Mouse (Mus musculus) hematopoietic stem cell, adult 5-6 weeks (primary cell): Measurements from ENCODE around the gene Ptafr. TPM values are rescaled to one million over a fixed set of nuclear protein-coding genes. Genes with fewer than 3 reads are reported as not detected.

ENCODE experiments used
- ATAC-seq, 2 experiments: fragments of 125-278 bp in 1 of 2; replicated peaks in 1 of 2; 2 replicates each; pipeline ENCODE4 v1.8.0; 2016 to 2017; ENCODE audit warnings: inconsistent platforms in 2 of 2, mild to moderate bottlenecking in 2 of 2, moderate number of reproducible peaks in 2 of 2, low read depth in 1 of 2, moderate TSS enrichment in 1 of 2; ENCODE audit not compliant: low FRiP score in 2 of 2, poor library complexity in 2 of 2, severe bottlenecking in 2 of 2, insufficient read depth in 1 of 2, low TSS enrichment in 1 of 2
- total RNA-seq: library from RNA; stranded (forward); fragments of 172-1452, 232-1000 nt; gene quantifications from 2 replicates; pipeline ENCODE4 v1.2.3, GENCODE M21; 2017

Gene Ptafr
- total RNA-seq, 1 experiment from 2014 or later, result 7.7 TPM

- peak in 1 of 2 experiments; percentile 51; a peak in 1 of 4 replicates for ATAC-seq
These were observed 21.1 kb upstream of the Ptafr start for GRCm38 (mm10) chr4:132542724-132543123.

GRCm38 (mm10) chr4:132545851-132546250, 18.0 kb upstream of the Ptafr start:
- ATAC-seq, result peak; percentile 53 to 77; a peak in 3 of 4 replicates

- no peak for ATAC-seq
These were observed 9.6 kb upstream of the Ptafr start for GRCm38 (mm10) chr4:132554221-132554620.

- ATAC-seq, result peak; percentile 7 to 46; a peak in 2 of 4 replicates
These were observed 9.2 kb upstream of the Ptafr start for GRCm38 (mm10) chr4:132554653-132555052.

GRCm38 (mm10) chr4:132555550-132555949, 8.3 kb upstream of the Ptafr start:
- ATAC-seq, result peak in 1 of 2 experiments; percentile 58; a peak in 1 of 4 replicates

- peak; percentile 23 to 27; a peak in 3 of 4 replicates for ATAC-seq
These were observed 606 bp upstream of the Ptafr start for GRCm38 (mm10) chr4:132563261-132563660.

- ATAC-seq, result no peak
These were observed 1.4 kb downstream of the Ptafr start for GRCm38 (mm10) chr4:132565089-132565747.

- no peak for ATAC-seq
These were observed 3.5 kb downstream of the Ptafr start for GRCm38 (mm10) chr4:132567361-132567779.

GRCm38 (mm10) chr4:132569115-132569514, 5.2 kb downstream of the Ptafr start:
- no peak for ATAC-seq

- ATAC-seq, result no peak
These were observed 7.3 kb downstream of the Ptafr start for GRCm38 (mm10) chr4:132571190-132571589.

GRCm38 (mm10) chr4:132573327-132573726, 9.5 kb downstream of the Ptafr start:
- ATAC-seq, result peak; percentile 42; a peak in 2 of 4 replicates

GRCm38 (mm10) chr4:132574809-132575347, 11.0 kb downstream of the Ptafr start:
- no peak for ATAC-seq

- no peak for ATAC-seq
These were observed 19.9 kb downstream of the Ptafr start for GRCm38 (mm10) chr4:132583781-132584180.

GRCm38 (mm10) chr4:132584975-132585374, 21.1 kb downstream of the Ptafr start:
- ATAC-seq, result no peak

- ATAC-seq, result no peak
These were observed 22.4 kb downstream of the Ptafr start for GRCm38 (mm10) chr4:132586282-132586681.

- peak; percentile 25 to 49; a peak in 2 of 4 replicates for ATAC-seq
These were observed 24.6 kb downstream of the Ptafr start for GRCm38 (mm10) chr4:132588512-132588911.

GRCm38 (mm10) chr4:132590642-132591041, 26.8 kb downstream of the Ptafr start:
- no peak for ATAC-seq

GRCm38 (mm10) chr4:132592958-132593357, 29.1 kb downstream of the Ptafr start:
- ATAC-seq, result peak; percentile 72 to 88

- no peak for ATAC-seq
These were observed 30.3 kb downstream of the Ptafr start for GRCm38 (mm10) chr4:132594191-132594590.
